Mouse (Mus musculus) activated CD4-positive, CD25-positive, alpha-beta regulatory T cell, adult 4 months (primary cell): ENCODE data around the gene Gnb4. TPM values are rescaled to one million over a fixed set of nuclear protein-coding genes. Genes with fewer than 3 reads are reported as not detected.

Experiments
- ATAC-seq: one replicate; pipeline ENCODE4 v1.8.0; 2017
- polyA plus RNA-seq, 2 experiments: library from polyadenylated mRNA; unstranded; fragments of 100-300 nt; shearing (Covaris generic); gene quantifications; one replicate each; pipeline ENCODE4 v1.2.1; 2017

Gnb4 gene
- polyA plus RNA-seq, 2 experiments from 2014 or later, result 21.7 to 28.6 TPM

GRCm38 (mm10) chr3:32611606-32612170 is 4.7 kb downstream of the Gnb4 start:
- no peak for ATAC-seq

DNA sequence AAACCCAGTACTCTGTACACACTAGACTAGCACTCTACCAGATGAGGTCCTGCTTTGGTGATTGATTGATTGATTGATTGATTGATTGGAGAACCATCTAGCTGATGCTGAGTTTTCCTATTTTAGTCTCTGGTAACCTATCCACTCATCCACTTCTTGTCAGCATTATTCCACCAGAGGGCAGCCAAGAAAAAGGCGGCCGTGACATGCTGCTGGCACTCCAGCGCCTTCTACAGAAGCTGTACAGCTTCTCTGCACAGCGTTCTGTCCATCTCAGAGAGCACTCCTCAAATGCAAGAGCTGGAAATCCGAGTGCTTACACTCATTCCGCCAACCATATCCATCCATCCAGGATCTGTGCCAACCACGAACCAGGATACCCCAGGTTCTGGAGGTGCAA is 5.8 kb downstream of the Gnb4 start:
- ATAC-seq, result no peak

DNA sequence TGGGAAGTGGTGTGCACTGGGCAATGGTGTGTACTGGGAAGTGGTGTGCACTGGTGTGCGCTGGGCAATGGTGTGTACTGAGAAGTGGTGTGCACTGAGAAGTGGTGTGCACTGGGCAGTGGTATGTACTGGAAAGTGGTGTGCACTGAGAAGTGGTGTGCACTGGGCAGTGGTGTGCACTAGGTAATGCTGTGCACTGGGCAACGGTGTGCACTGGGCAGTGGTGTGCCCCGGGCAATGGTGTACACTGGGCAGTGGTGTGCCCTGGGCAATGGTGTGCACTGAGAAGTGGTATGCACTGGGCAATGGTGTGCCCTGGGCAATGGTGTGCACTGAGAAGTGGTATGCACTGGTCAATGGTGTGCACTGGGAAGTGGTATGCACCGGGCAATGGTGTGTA is 7.2 kb downstream of the Gnb4 start:
- no peak for ATAC-seq

DNA sequence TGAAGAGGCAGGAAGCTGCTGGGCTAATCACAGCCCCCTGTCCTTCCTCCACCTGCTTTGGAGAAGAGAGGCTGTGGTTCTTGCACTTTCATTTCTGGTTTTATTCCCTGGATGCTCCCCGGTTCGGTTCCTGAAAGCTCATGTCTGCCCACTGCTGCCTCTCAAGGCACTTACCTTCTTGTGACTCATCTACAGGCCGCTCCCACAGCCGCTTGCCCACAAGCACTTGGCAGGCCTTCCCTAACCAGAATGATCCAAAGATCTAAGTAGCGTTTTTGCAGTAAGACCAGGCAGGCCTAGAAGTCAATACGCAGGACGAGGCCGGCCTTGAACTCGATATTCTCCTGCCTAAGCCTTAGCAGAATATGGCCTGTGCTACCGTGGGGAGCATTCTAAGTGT is 15.3 kb downstream of the Gnb4 start:
- no peak for ATAC-seq

GRCm38 (mm10) chr3:32599328-32599727 is 17.1 kb downstream of the Gnb4 start:
- no peak for ATAC-seq

GRCm38 (mm10) chr3:32595080-32595479 is 21.3 kb downstream of the Gnb4 start:
- no peak for ATAC-seq

DNA sequence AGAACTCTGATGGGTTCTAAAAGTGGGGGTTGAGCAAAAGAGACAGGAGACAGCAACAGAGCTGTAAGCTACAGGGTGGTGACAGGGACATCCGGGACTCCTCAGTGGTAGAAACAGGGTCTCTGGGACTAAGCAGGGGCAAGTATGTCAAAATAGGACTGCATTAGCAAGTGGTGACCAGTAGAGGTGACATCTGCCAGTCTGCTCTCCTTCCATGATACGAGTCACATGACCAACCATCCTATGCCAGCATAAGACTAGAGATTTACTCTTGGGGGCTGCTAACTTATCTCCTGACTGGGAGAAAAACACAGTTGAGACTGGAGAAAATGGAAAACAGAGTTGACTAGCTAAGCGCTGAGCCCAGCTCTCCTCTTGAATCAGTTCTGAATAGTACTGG is 30.1 kb downstream of the Gnb4 start:
- ATAC-seq, result no peak

DNA sequence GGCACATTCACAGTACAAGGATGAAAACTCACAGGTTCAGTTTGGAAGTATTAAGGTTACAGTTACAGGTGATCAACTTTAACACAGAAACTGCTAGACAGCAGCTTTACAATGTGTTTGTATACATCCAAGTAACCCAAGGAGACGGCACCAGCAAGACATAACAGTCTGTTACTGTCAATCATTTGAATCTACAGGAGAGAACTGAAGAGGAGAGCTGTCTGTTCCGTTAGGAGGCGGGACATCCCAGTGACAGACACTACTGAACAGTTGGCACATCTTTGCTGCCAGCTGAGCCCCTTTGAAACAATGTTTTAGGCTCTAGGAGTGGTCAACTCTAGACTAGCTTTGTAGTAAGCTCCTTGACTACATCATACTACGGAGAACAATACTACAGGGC is 32.9 kb downstream of the Gnb4 start:
- no peak for ATAC-seq

GRCm38 (mm10) chr3:32581911-32582310 is 34.5 kb downstream of the Gnb4 start:
- ATAC-seq, result no peak

GRCm38 (mm10) chr3:32580738-32581137 is 35.6 kb downstream of the Gnb4 start:
- ATAC-seq, result no peak

DNA sequence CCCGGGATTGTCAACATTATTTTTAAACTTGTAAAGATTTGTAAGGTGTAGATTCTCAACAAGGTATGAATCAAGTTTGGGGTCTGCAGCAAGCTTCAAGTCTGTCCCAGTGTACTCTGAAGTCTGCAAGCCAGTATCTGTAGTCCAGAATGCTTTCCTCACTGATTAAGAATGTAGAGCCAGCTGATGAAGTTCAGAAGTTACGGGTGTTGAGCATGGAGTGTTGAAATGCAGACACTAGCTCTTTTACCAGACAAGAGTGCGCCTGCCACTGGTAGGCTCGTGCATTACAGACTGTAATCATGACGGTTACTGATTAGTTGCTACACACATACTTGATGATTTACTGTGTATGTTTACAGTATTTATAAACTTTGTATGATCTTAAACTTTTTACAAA is 37.6 kb downstream of the Gnb4 start:
- ATAC-seq, result no peak

GRCm38 (mm10) chr3:32575151-32575550 is 41.2 kb downstream of the Gnb4 start:
- no peak for ATAC-seq

DNA sequence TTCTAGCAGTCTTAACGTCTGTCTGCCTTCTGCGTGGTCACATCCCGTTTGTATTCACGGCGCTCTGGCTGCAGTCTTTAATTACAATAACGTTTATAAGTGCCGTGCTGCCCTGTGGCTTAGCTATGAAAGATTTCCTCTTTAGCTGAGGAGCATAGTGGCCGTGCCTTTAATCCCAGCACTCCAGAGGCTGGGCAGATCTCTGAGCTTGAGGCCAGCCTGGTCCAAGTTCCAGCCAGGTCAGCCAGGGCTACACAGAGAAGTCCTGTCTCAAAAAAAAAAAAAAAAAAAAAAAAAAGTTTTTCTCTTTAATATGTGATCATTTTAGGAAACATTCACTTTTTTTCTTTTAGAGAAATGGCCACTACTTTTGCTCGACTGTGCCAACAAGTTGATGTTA is 42.5 kb downstream of the Gnb4 start:
- no peak for ATAC-seq

DNA sequence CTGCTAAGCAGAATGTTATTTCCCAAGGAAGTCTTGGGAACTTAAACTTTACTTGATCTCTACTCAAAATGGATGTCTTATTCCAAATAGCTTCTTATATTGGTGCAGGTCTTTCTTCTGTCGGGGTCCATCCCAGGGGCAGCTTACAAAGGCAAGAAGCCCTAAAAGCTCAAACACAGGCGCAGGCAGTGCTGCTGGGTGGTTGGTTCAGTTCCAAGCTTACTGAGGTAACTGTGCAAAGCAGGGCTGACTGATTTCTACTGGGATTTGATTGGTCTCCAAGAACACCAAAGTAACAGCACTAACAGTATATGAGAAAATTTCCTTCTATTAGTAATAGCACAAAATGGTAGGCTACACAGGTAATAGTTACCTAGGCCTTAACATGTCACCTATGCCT is 43.3 kb downstream of the Gnb4 start:
- ATAC-seq, result no peak

DNA sequence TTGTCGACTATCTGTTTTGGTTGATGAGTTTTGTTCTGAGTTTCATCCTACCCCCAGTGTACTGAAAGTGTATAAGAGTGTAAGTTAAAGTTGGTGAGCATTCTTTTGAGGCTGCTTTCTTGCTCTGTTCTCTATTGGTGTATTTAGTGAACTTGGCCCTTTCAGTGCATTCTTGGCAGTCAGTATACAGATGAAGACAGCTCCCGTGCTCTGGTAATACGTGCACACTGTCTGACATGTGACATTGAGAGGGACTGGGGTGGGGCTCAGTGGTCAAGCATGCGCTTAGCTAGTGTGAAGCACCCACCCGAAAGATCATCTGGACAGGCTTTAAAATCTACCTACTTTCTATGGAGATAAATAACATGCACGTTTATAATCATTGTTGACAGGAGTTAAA is 53.0 kb downstream of the Gnb4 start:
- no peak for ATAC-seq

GRCm38 (mm10) chr3:32553061-32553460 is 63.3 kb downstream of the Gnb4 start:
- ATAC-seq, result no peak

- no peak for ATAC-seq
Observed at GRCm38 (mm10) chr3:32538091-32538490, 78.3 kb downstream of the Gnb4 start.

- no peak for ATAC-seq
Observed at GRCm38 (mm10) chr3:32537556-32537955, 78.8 kb downstream of the Gnb4 start.

DNA sequence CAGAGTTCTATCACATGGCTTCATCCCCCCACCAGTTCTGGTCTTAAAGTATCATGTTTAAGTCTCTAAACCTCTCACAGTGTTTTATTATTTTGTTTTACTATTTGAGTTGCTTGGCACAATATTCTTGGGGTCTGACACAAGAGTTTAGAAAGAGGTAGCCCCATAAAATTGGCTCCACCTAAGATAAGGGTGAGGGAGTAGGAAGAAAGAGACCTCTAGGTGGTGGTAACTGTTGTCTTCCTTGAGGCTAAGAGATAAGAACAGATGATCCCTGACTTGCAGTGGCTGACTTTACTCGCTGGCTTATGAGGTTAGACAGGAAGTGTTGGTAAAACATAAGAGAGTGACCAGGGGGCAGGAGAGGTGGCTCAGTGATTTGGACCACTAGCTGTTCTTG is 80.7 kb downstream of the Gnb4 start:
- ATAC-seq, result no peak

Other genes starting within 250 kb of the Gnb4 start
- 10 to 100 TPM; 16.0 to 19.0 TPM for gene Pik3ca, start 218.9 kb downstream of the Gnb4 start, polyA plus RNA-seq
- under 1 TPM; 0.46 to 0.52 TPM for gene Kcnmb3, start 124.4 kb downstream of the Gnb4 start, polyA plus RNA-seq
- 10 to 100 TPM; 24.1 to 26.4 TPM for gene Zfp639, start 106.3 kb downstream of the Gnb4 start, polyA plus RNA-seq
- gene Mfn1, start 87.1 kb downstream of the Gnb4 start, polyA plus RNA-seq, result 1 to 10 TPM; 6.1 to 9.9 TPM
- 100 to 1,000 TPM in 1 of 2 experiments, 10 to 100 TPM in 1; 89.6 to 104 TPM for gene Actl6a, start 89.7 kb upstream of the Gnb4 start, polyA plus RNA-seq
- gene Ndufb5, start 120.4 kb upstream of the Gnb4 start, polyA plus RNA-seq, result 100 to 1,000 TPM; 277 to 281 TPM
- 10 to 100 TPM; 14.0 to 28.8 TPM for gene Mrpl47, start 121.0 kb upstream of the Gnb4 start, polyA plus RNA-seq
- gene Usp13, start 201.0 kb upstream of the Gnb4 start, polyA plus RNA-seq, result not detected